Mouse (Mus musculus) ovary, postnatal 14 days (tissue): ENCODE measurements around the gene Sdc1.
A peak's percentile ranks its signal among the peaks of the same experiment; 100 is the strongest.

ENCODE experiments used
- DNase-seq: peaks from one replicate; pipeline ENCODE4 v3.0.0; 2022; ENCODE audit warnings: low spot score

Gene Sdc1

DNA sequence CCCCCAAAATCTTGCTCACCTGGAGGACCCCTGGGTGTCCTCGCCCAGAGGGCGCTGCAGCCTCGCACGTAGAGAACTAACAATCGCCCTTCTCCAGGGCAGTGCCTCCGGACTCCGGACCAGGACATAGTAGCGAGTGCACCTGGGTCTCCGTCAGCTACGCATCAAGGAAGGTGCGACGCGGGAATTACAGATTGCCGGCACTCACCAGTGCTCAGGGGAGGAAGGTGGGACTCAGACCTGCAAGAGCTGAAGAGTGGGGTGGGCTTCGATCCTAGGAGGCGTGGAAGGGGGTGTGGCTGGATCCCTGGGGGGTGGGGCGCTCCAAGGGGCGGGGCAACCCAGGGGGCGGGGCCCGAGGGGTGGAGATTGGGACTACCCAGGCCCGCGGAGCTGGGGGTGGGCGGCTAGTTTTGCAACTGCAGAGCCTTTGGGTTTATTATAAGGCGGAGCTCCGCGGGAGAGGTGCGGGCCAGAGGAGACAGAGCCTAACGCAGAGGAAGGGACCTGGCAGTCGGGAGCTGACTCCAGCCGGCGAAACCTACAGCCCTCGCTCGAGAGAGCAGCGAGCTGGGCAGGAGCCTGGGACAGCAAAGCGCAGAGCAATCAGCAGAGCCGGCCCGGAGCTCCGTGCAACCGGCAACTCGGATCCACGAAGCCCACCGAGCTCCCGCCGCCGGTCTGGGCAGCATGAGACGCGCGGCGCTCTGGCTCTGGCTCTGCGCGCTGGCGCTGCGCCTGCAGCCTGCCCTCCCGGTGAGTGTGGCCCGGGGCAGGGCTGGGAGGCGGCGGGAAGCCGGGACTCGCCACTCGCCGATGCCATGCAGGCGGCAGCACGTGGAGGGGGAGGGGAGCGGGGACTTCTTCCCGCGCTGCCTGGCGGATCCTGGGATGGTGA, at the start of gene Sdc1:
TSS of gene Sdc1 (plus strand) at position 378 of the 898 bp plus-strand sequence.
- DNase-seq, result peak; percentile 72

- DNase-seq, result no peak
Observed at GRCm38 (mm10) chr12:8726890-8727289, 44.2 kb upstream of the Sdc1 start.

DNA sequence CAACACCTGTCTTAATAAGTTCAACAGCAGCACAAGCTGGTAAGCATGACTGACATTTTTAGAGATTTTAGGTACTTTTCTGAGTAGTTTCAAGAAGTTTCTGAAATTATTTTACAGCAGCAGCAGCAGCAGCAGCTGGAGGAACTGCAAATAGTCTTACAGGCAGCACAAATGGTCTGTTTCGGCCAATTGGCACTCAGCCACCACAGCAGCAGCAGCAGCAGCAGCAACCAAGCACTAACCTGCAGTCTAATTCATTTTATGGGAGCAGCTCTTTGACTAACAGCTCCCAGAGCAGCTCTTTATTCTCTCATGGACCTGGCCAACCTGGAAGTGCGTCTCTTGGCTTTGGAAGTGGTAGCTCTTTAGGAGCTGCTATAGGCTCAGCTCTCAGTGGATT, 42.4 kb upstream of the Sdc1 start:
- no peak for DNase-seq

DNA sequence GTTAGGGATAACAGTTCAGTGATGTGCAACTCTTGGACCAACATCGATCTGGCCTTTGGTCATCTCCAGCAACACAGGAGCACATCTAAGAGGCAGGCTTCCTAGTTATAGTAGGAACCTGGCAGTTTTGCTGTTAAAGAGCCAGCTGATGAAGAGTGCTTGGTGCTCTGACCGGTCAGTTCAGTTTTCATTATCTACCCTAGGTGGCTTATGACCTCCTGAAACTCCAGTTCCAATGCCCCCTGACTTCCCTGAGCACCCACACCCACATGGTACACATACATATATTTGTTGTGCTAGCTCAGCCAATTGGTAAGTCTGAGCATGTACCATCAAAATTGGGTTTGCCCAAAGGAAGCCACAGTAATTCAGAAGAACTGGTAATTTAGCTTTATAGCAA, 17.5 kb upstream of the Sdc1 start:
- DNase-seq, result no peak

GRCm38 (mm10) chr12:8754116-8754515, 17.0 kb upstream of the Sdc1 start:
- no peak for DNase-seq

DNA sequence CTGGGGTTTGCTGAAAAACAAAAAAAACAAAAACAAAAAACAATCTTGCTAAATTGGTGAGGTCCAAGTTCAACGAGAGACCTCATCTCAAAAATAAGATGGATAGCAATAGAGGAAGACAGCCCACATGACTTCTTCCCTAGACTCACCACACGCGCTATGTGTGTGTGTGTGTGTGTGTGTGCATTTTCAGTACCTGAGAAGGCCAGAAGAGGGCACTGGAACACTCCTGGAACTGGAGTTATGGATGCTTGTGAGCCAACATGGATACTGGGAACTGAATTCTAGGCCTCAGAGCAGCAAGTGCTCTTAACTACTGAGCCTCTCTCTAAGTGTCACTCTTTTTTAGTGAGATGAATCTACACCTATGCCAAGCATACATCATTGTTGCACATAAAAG, 13.1 kb upstream of the Sdc1 start:
- no peak for DNase-seq

GRCm38 (mm10) chr12:8759115-8759514, 12.0 kb upstream of the Sdc1 start:
- DNase-seq, result no peak

GRCm38 (mm10) chr12:8759779-8760178, 11.3 kb upstream of the Sdc1 start:
- DNase-seq, result no peak

DNA sequence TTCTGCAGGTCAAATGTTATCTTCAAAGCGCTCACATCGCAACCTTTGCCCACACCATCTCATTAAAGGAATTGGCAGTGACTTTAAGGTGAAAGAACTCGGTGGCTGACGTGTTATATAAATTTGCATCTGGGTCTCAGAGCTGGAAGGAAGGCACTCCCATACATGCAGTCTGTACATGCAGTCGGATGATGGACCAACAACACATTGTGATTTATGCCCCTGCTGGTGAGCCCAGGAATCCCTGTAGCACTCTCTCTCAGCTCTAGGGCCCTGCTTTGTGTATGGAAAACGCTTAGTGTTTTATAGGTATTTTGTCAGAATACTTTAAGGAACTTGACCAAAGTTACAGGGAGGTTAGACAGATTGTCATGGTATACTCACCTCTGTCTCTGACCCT, 10.6 kb upstream of the Sdc1 start:
- DNase-seq, result no peak

DNA sequence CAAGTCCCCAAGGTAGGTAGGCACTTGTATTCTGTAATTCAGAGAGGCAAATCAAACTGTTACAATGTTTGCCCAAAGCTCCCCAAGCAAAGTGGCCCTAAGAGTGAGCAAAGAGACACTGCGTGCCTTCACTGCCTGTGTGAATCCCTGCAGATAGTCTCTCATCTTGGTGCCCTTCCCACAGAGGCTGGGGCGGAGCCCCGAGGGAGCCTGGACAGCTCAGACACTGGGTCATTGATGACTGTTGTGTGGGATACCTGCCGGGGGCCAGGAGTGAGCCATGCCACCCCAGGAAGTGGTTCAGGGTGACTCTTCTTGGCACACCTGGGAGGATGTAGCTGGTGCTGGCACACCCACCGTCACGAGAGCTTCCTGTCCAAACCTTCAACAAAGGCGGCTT, 10.1 kb upstream of the Sdc1 start:
- DNase-seq, result no peak

DNA sequence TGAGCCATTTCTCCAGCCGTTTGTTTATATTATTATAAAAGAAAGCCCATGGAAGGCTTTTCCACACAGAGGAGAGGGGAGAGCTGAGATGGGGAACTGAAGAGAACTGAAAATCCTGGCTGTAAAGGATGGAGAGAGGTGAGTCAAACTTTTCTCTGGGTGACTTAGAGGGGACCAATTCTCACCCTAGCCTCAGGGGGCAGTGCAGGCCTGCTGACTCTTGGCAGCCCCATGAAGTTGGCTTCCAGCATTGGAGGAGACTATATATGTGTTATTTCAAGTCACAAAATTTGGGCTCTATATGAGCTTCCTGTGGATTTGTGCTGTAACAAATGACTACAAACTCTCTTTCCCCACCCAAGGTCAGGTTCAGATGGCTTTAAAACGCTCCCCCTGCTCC, 8.5 kb upstream of the Sdc1 start:
- no peak for DNase-seq

DNA sequence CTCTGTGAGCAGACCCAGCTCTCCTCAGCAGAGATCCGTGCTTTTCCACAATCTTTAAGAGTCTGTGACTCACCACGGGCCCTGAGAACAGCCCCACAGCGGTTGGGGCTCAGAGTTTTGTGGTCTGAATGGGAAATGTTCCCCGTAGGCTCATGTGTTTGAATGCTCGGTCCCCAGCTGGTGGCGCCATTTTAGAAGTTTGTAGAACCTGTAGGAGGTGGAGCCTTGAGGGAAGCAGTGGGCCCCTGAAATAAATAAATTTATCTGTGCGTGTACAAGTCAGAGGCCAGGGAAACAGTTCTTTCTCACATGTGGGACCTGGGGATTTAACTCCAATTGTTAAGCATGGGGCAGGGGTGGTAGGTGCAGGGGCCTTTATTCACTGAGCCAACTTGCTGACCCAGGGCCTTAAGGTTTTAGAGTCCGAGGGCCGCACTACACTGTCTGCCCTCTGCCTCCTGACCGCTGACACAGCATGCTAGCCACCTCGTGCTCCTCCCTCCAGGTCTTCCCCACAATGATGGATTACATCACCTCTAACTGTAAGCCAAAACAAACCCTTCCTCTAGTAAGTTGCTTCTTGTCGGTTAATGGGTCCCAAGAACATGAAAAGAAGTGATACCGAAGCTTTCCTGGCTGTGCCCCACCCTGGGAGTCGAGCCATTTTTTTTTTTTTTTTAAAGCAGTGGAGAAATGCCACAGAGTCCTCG, 6.7 kb upstream of the Sdc1 start:
- DNase-seq, result no peak

DNA sequence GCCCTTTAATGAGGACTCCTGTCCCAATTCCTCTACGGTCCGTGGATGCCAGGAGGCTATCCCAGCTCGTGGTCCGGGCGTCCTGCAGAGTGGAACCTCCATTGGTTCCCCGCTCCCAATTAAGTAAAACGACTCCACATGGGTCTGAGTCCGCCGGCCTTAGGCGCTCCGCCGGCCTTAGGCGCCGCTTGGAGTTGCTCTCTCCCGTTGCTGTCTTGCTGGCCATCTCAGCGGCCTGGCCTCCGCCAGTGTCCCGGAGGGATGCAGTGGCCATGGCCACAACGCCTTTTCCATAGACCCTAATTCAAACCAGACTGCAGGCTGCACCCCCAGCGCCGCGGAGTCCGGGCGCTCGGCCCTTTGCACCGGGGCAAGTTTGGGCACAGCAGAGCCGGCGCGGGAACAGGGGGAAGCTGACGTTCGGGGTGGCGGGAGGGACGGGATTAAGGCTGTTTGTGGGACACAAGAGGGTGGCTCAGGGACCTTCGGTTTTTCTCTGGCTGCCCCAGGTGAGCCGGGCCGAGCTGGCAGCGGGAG, 789 bp downstream of the Sdc1 start:
- no peak for DNase-seq

DNA sequence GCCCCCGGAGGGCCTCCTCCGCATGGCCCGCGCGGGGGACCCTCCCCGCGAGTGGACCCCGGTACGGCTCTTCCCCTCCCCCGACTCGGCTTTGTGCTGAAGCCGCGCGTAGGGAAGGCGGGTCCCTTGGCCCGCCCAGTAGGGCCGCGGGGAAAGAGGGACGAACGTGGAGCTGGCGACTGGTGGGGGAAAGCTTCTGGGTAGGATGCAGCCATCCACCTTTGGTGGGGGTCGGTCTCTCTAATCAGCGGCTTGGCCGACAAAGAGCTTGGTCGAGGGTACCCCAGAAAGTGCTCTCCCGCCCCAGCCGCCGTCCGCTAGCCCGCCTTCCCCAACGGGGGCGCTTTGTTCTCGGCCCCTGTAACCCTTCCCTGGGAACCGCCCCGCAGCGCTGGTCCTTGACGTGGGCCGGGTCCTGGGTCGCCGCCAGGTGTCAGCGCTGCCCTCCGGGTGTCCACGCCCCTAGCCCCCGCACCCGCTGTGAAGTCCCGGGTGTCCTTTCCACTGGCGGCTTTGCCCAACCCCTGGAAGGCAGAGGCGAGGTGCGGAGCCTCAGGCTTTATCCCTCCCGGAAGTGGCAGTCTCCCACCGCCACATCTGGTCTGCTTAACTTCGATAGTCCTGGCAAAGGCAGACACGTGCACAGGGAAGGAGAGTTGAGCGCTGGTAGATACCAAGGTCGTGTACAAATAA, 1.5 kb downstream of the Sdc1 start:
- DNase-seq, result peak; percentile 46

GRCm38 (mm10) chr12:8773336-8773735, 2.2 kb downstream of the Sdc1 start:
- DNase-seq, result no peak

GRCm38 (mm10) chr12:8774183-8774582, 3.1 kb downstream of the Sdc1 start:
- no peak for DNase-seq

DNA sequence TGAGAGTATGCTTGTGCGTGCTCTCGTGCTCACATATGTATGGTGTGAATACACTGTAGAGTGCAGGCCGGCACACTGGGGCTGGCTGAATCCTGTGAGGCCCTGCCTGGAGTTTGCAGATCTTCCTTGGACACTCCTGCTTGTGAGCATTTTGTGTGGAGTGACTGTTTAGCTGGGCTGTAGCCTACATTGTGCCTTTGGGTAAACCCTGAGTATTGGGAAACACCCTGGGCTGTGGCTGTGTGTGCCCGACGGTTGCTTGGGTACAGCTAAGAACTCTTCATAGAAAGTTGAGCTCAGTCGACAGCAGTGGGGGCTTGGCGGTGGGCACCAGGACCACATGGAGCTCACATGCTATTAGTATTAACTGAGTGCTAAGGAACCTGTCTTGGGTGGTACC, 5.1 kb downstream of the Sdc1 start:
- DNase-seq, result no peak

DNA sequence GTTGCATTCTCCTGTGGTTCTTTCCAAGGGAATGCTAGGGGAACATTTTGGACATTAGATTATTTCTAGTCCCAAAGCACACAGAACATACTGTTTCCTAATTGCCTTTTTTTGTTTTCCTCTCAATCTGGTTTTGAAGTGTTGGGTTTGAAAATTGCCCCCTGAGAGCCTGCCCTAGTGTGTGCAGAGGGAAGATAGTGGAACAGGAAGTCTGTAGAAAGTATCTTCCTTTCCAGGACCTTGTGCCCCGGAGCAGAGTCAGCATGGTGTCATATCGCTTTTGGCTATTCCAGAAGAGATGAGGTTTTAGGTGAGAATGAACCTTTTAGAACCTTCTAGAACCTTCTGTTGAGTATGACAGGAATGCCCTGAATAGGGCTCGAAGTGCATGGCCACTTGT, 5.6 kb downstream of the Sdc1 start:
- no peak for DNase-seq

DNA sequence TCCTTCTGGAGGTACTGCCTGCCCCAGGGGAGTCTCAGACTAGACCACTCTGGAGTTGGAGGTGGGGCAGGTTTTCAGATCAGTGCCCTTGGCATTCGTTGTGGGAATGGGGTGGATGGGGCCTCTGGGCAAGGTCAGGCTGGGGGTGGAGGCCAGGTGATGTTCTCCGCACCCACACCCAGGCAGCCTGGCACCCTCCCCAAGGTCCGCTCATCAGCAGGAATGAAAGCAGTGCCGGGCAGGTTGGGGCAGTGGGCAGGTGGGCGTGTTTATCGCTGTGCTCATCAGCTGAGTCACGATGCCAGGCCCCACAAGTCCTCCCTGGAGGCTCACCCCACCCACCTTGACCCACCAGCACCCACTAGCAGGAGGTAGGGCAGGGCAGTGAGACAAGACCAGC, 7.0 kb downstream of the Sdc1 start:
- no peak for DNase-seq

GRCm38 (mm10) chr12:8779851-8780250, 8.7 kb downstream of the Sdc1 start:
- no peak for DNase-seq

DNA sequence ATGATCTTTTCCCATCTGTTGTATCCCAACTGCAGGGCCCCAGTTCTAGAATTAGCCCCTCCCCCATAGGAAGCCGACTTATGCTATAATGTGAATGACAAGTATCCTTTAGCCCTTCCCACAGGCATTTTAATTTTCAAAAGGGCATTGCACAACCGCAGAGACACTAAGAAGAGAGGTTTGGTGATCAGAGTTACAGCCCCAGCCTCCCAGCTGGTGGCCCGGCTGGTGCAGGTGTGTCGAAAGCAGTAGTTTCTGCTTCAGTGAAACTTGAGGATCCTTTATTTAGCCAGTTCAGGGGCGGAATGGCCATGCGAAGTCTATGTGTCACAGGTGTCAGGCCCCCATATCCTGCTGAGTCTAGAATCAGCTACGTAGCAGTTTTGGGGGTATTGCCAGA, 10.0 kb downstream of the Sdc1 start:
- no peak for DNase-seq

DNA sequence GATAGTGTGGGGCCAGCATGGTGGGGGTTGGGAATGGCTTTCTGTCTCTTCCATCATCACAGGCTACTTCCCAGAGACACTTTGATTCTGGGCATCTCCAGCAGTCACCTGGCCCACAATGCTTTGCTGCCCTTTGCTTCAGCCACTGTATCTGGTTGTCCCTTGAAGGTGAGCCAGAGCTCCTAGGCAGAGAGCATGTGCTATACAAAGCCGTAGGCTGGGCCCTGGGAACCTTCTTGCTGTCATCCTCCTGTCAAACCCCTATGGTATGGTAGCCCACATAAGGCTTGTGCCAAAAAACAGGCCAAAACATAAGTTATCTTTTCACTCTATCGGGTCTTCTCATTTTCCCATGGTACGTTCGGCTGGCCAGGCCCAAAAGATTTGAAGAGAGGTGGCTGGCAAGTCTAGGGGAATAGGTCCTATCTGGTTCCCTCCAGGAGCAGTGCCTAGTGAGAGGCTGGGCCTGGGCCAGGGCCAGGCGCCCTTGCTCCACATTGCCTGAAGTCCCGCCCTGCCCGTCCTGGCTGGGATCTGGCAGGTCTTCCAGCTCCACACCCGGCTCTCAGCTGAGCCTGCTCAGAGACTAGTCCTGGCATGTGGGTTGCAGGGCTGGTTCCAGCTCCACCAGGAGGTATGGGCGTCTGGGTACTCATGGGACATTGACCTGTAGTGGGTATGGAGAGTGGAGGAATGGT, 10.7 kb downstream of the Sdc1 start:
- DNase-seq, result peak; percentile 42
